9 mouse cellular contexts compared by ENCODE assay signal in genomic region chr5:150157682-150158081, GRCm38 (mm10). TPM values are rescaled to one million over a fixed set of nuclear protein-coding genes. Genes with fewer than 3 reads are reported as not detected.
DNase-seq lines count a peak whose midpoint lies in the region; ATAC-seq and TF ChIP-seq lines count a peak whose summit lies in the region.
"Had no signal": no experiment of that assay in that cellular context is flagged by ENCODE, and none has a peak within 500 bp of the region (broad histone marks: within the 10 kb centered on the region; RNA-seq: fewer than 3 reads in every experiment).

No protein-coding gene starts in this region.

- intact Hi-C loops in gastrocnemius, adult 2 months (cut with DNase I) = loop anchor here (5.0 kb wide), 1 partner anchor 40 kb away; the partner anchor contains the start of gene Fry

- WGBS in liver, embryonic 16.5 days (ENCODE audit: insufficient replicate concordance) = 28% methylated on average over 6 of the region's 6 CpGs

- DNase-seq in gastrocnemius, adult 2 months = peak; percentile 57
- no peak for DNase-seq in gastrocnemius, adult 8-10 months (ENCODE audit: low spot score in 2 of 2)
- peak; percentile 22 to 67 for DNase-seq in right cerebral cortex, postnatal 10 days (ENCODE audit: low spot score in 2 of 2)
- DNase-seq in right cerebral cortex, adult 18-20 months = no peak
- peak; percentile 70 for DNase-seq in embryo, embryonic 10 days (ENCODE audit: low spot score)
- DNase-seq in spleen, adult 18-20 months = peak; percentile 34 to 60
- DNase-seq in frontal cortex, postnatal 36 days (ENCODE audit: low spot score in 2 of 2) = no peak

- no peaks in the 10 kb centered on the region for H3K27me3 ChIP-seq in liver, embryonic 16.5 days (ENCODE audit: control insufficient read depth, insufficient read depth, low read depth, low read length)
- H3K27me3 ChIP-seq: limb, embryonic 13.5 days had no signal

- H3K9ac ChIP-seq in liver, embryonic 16.5 days (ENCODE audit: low read depth, low read length) = no peak overlapping the region
- H3K9ac ChIP-seq: limb, embryonic 13.5 days had no signal

- ATAC-seq in liver, embryonic 16.5 days (ENCODE audit: low read depth) = 0 out of 2 replicates have a peak, but pooled peaks have one; percentile 22

- TF ChIP-seq CTCF in gastrocnemius, adult 2 months (IDR thresholded peaks at IDR 0.05) = peak; percentile 80

- H3K36me3 ChIP-seq in liver, embryonic 16.5 days (ENCODE audit: control insufficient read depth, insufficient read depth) = no peaks in the 10 kb centered on the region
- H3K36me3 ChIP-seq: limb, embryonic 13.5 days had no signal

- H3K4me3 ChIP-seq in gastrocnemius, adult 2 months = no peak overlapping the region
- no peak overlapping the region for H3K4me3 ChIP-seq in liver, embryonic 16.5 days (ENCODE audit: low read depth, low read length)
- H3K4me3 ChIP-seq: limb, embryonic 13.5 days had no signal

- H3K9me3 ChIP-seq in liver, embryonic 16.5 days (replicated peaks; ENCODE audit: control insufficient read depth, low read length) = no peaks in the 10 kb centered on the region
- H3K9me3 ChIP-seq: limb, embryonic 13.5 days had no signal

- no peak overlapping the region for H3K4me2 ChIP-seq in liver, embryonic 16.5 days (ENCODE audit: low read depth, low read length)
- H3K4me2 ChIP-seq: limb, embryonic 13.5 days had no signal

- no peak overlapping the region for H3K27ac ChIP-seq in gastrocnemius, adult 2 months
- H3K27ac ChIP-seq in liver, embryonic 16.5 days (ENCODE audit: low read length) = no peak overlapping the region
- H3K27ac ChIP-seq: limb, embryonic 13.5 days had no signal

- no peaks in the 10 kb centered on the region for H3K4me1 ChIP-seq in liver, embryonic 16.5 days (ENCODE audit: control insufficient read depth, low read depth, low read length)

RNA-seq across cellular contexts. Expression of gene Fry, which starts 39.2 kb away (rescaled TPM):
- total RNA-seq in gastrocnemius, adult 2 months (2021) = 10 to 100 TPM; 73.5 to 85.7 TPM
- total RNA-seq in gastrocnemius, adult 8-10 months (2022) = 10 to 100 TPM; 66.6 to 79.5 (median 70.9) TPM
- polyA plus RNA-seq in liver, embryonic 16.5 days (2015; fragmentation: Nextera tagmentation; extraction: Ambion mirVana) = 2.1 and 2.7 TPM in 2 replicates

Comparison
In these comparisons a context has a peak if more than half of its experiments do, and no peak if none do; other contexts are left out.
1. DNase-seq: peak in gastrocnemius, adult 2 months (single experiment), right cerebral cortex, postnatal 10 days (2 of 2), embryo, embryonic 10 days (single experiment) and spleen, adult 18-20 months (2 of 2); none in gastrocnemius, adult 8-10 months (0 of 2), right cerebral cortex, adult 18-20 months (single experiment) and frontal cortex, postnatal 36 days (0 of 2).